Mouse (Mus musculus): ENCODE data around the gene Hoxc13.

GRCm38 (mm10) chr15:102947276-102947675 is 26.4 kb downstream of the Hoxc13 start:
- no peak for TF ChIP-seq CTCF (IDR thresholded peaks at IDR 0.05; ENCODE audit: low read depth, low read length)
- TF ChIP-seq GATA1 (IDR thresholded peaks at IDR 0.05; ENCODE audit: borderline replicate concordance, low read length) = no peak
